Mouse (Mus musculus): ENCODE data around the gene Itgb4. TPM values are rescaled to one million over a fixed set of nuclear protein-coding genes. Genes with fewer than 3 reads are reported as not detected.
A peak's percentile ranks its signal among the peaks of the same experiment; 100 is the strongest.

Gene Itgb4
- polyA plus RNA-seq, 1 experiment = 2.5 TPM

- H3K4me1 ChIP-seq (ENCODE audit: control insufficient read depth, insufficient read depth, insufficient read length) = no peaks in the 10 kb centered on the region; the same call in 1 of the 2 replicates
- no peaks in the 10 kb centered on the region for H3K27me3 ChIP-seq (ENCODE audit: control insufficient read depth, insufficient read depth, low read length)
- WGBS = 25% methylated on average over 14 of the region's 14 CpGs
- peak overlapping the region; percentile 71 for H3K4me3 ChIP-seq (ENCODE audit: extremely low read depth, insufficient read depth, insufficient read length)
- TF ChIP-seq POLR2A (IDR thresholded peaks at IDR 0.05; ENCODE audit: low read depth, low read length) = peak; percentile 45
- TF ChIP-seq CTCF (IDR thresholded peaks at IDR 0.05; ENCODE audit: extremely low read depth, insufficient read depth, insufficient read length, insufficient replicate concordance) = no peak
- H3K27ac ChIP-seq (ENCODE audit: insufficient read depth, low read length) = peak overlapping the region; percentile 99
- H3K36me3 ChIP-seq (ENCODE audit: control insufficient read depth, insufficient read depth, low read length) = no peaks in the 10 kb centered on the region; the same call in 1 of the 2 replicates
- peak; percentile 37 to 46 for DNase-seq (ENCODE audit: low read depth in 1 of 2, low spot score in 2 of 2)
Measured at GRCm38 (mm10) chr11:116030898-116031845, 56.7 kb downstream of the Itgb4 start.

- no peak overlapping the region for H3K4me3 ChIP-seq (ENCODE audit: extremely low read depth, insufficient read depth, insufficient read length)
- H3K27ac ChIP-seq (ENCODE audit: insufficient read depth, low read length) = no peak overlapping the region
- no peak for DNase-seq (ENCODE audit: low read depth in 1 of 2, low spot score in 2 of 2)
- H3K36me3 ChIP-seq (ENCODE audit: control insufficient read depth, insufficient read depth, low read length) = peaks cover 6% of the 10 kb centered on the region
- H3K27me3 ChIP-seq (ENCODE audit: control insufficient read depth, insufficient read depth, low read length) = no peaks in the 10 kb centered on the region
- H3K4me1 ChIP-seq (ENCODE audit: control insufficient read depth, insufficient read depth, insufficient read length) = no peaks in the 10 kb centered on the region; the same call in 1 of the 2 replicates
- 89% methylated on average over 6 of the region's 6 CpGs for WGBS
- TF ChIP-seq CTCF (IDR thresholded peaks at IDR 0.05; ENCODE audit: extremely low read depth, insufficient read depth, insufficient read length, insufficient replicate concordance) = no peak
- no peak for TF ChIP-seq POLR2A (IDR thresholded peaks at IDR 0.05; ENCODE audit: low read depth, low read length)
Measured at GRCm38 (mm10) chr11:116034584-116034983, 60.1 kb downstream of the Itgb4 start.

- DNase-seq (ENCODE audit: low read depth in 1 of 2, low spot score in 2 of 2) = no peak
- no peak overlapping the region for H3K27ac ChIP-seq (ENCODE audit: insufficient read depth, low read length)
- H3K4me1 ChIP-seq (ENCODE audit: control insufficient read depth, insufficient read depth, insufficient read length) = no peaks in the 10 kb centered on the region; the same call in 1 of the 2 replicates
- no peaks in the 10 kb centered on the region for H3K27me3 ChIP-seq (ENCODE audit: control insufficient read depth, insufficient read depth, low read length)
- 96% methylated on average over 3 of the region's 3 CpGs for WGBS
- no peak overlapping the region for H3K4me3 ChIP-seq (ENCODE audit: extremely low read depth, insufficient read depth, insufficient read length)
- H3K36me3 ChIP-seq (ENCODE audit: control insufficient read depth, insufficient read depth, low read length) = peaks cover 9% of the 10 kb centered on the region
- TF ChIP-seq POLR2A (IDR thresholded peaks at IDR 0.05; ENCODE audit: low read depth, low read length) = no peak
- TF ChIP-seq CTCF (IDR thresholded peaks at IDR 0.05; ENCODE audit: extremely low read depth, insufficient read depth, insufficient read length, insufficient replicate concordance) = no peak
Measured at GRCm38 (mm10) chr11:116036671-116037070, 62.2 kb downstream of the Itgb4 start.

- Histone ChIP-seq H3K4me3 (ENCODE audit: extremely low read depth, insufficient read depth, insufficient read length) (no peak overlapping the region), H3K36me3 (ENCODE audit: control insufficient read depth, insufficient read depth, low read length) (peaks cover 12% of the 10 kb centered on the region), H3K27me3 (ENCODE audit: control insufficient read depth, insufficient read depth, low read length) (no peaks in the 10 kb centered on the region), H3K27ac (ENCODE audit: insufficient read depth, low read length) (no peak overlapping the region), H3K4me1 (ENCODE audit: control insufficient read depth, insufficient read depth, insufficient read length) (no peaks in the 10 kb centered on the region)
- TF ChIP-seq POLR2A (IDR thresholded peaks at IDR 0.05; ENCODE audit: low read depth, low read length) (no peak), CTCF (IDR thresholded peaks at IDR 0.05; ENCODE audit: extremely low read depth, insufficient read depth, insufficient read length, insufficient replicate concordance) (no peak)
- 87% methylated on average over 9 of the region's 9 CpGs for WGBS
- no peak for DNase-seq (ENCODE audit: low read depth in 1 of 2, low spot score in 2 of 2)
Measured at GRCm38 (mm10) chr11:116037826-116038225, 63.3 kb downstream of the Itgb4 start.

GRCm38 (mm10) chr11:116040593-116040992, 66.1 kb downstream of the Itgb4 start:
- Histone ChIP-seq H3K4me3 (ENCODE audit: extremely low read depth, insufficient read depth, insufficient read length) (no peak overlapping the region), H3K27me3 (ENCODE audit: control insufficient read depth, insufficient read depth, low read length) (no peaks in the 10 kb centered on the region), H3K36me3 (ENCODE audit: control insufficient read depth, insufficient read depth, low read length) (peaks cover 16% of the 10 kb centered on the region), H3K27ac (ENCODE audit: insufficient read depth, low read length) (no peak overlapping the region), H3K4me1 (ENCODE audit: control insufficient read depth, insufficient read depth, insufficient read length) (no peaks in the 10 kb centered on the region)
- 84% methylated on average over 6 of the region's 6 CpGs for whole genome bisulfite sequencing
- DNase-seq (ENCODE audit: low read depth in 1 of 2, low spot score in 2 of 2) = no peak
- TF ChIP-seq CTCF (IDR thresholded peaks at IDR 0.05; ENCODE audit: extremely low read depth, insufficient read depth, insufficient read length, insufficient replicate concordance) (no peak), POLR2A (IDR thresholded peaks at IDR 0.05; ENCODE audit: low read depth, low read length) (no peak)

- no peak overlapping the region for H3K4me3 ChIP-seq (ENCODE audit: extremely low read depth, insufficient read depth, insufficient read length)
- H3K36me3 ChIP-seq (ENCODE audit: control insufficient read depth, insufficient read depth, low read length) = peaks cover 20% of the 10 kb centered on the region
- no peaks in the 10 kb centered on the region for H3K4me1 ChIP-seq (ENCODE audit: control insufficient read depth, insufficient read depth, insufficient read length)
- TF ChIP-seq POLR2A (IDR thresholded peaks at IDR 0.05; ENCODE audit: low read depth, low read length) = no peak
- no peak for TF ChIP-seq CTCF (IDR thresholded peaks at IDR 0.05; ENCODE audit: extremely low read depth, insufficient read depth, insufficient read length, insufficient replicate concordance)
- DNase-seq (ENCODE audit: low read depth in 1 of 2, low spot score in 2 of 2) = no peak
- WGBS = 99% methylated on average over 2 of the region's 2 CpGs
- no peak overlapping the region for H3K27ac ChIP-seq (ENCODE audit: insufficient read depth, low read length)
- H3K27me3 ChIP-seq (ENCODE audit: control insufficient read depth, insufficient read depth, low read length) = no peaks in the 10 kb centered on the region
Measured at GRCm38 (mm10) chr11:116041833-116042232, 67.3 kb downstream of the Itgb4 start.
